Mouse (Mus musculus) liver, embryonic 12.5 days (tissue): ENCODE measurements around the gene Serinc3. TPM values are rescaled to one million over a fixed set of nuclear protein-coding genes. Genes with fewer than 3 reads are reported as not detected.

Source experiments
- ATAC-seq: fragments of 200-750 bp; cut with Nextera tagmentation; 2 replicates; pipeline ENCODE4 v1.8.0; 2017; ENCODE audit warnings: moderate number of reproducible peaks, mild to moderate bottlenecking, moderate library complexity
- H3K27ac ChIP-seq: fragments of 300-500 bp; sonication (generic); 2 replicates; pipeline ENCODE4 v1.5.1; 2016; ENCODE audit warnings: mild to moderate bottlenecking
- H3K27me3 ChIP-seq: fragments of 300-500 bp; sonication (generic); replicated peaks from 2 replicates; pipeline ENCODE4 v1.6.1; 2016; ENCODE audit warnings: mild to moderate bottlenecking, moderate library complexity
- H3K36me3 ChIP-seq: fragments of 300-500 bp; sonication (generic); 2 replicates; pipeline ENCODE4 v1.6.1; 2016; ENCODE audit warnings: mild to moderate bottlenecking, moderate library complexity
- H3K4me1 ChIP-seq: fragments of 300-500 bp; sonication (generic); 2 replicates; pipeline ENCODE4 v1.6.1; 2016
- H3K4me2 ChIP-seq: fragments of 300-500 bp; sonication (generic); 2 replicates; pipeline ENCODE4 v1.6.1; 2016; ENCODE audit warnings: mild to moderate bottlenecking, moderate library complexity
- H3K4me3 ChIP-seq: fragments of 300-500 bp; sonication (generic); 2 replicates; pipeline ENCODE4 v1.5.1; 2016; ENCODE audit warnings: mild to moderate bottlenecking, moderate library complexity
- H3K9ac ChIP-seq: fragments of 300-500 bp; sonication (generic); 2 replicates; pipeline ENCODE4 v1.6.1; 2016; ENCODE audit warnings: mild to moderate bottlenecking, moderate library complexity
- H3K9me3 ChIP-seq: fragments of 300-500 bp; sonication (generic); replicated peaks from 2 replicates; pipeline ENCODE4 v1.6.1; 2016; ENCODE audit warnings: mild to moderate bottlenecking, moderate library complexity
- WGBS: fragments of 180-500 bp; shearing (Covaris S2); methylation state at CpG from one replicate; pipeline ENCODE4 v1.1.7; 2016; ENCODE audit not compliant: insufficient replicate concordance; 5-methylcytosine and 5-hydroxymethylcytosine counted together
- polyA plus RNA-seq: library from polyadenylated mRNA; unstranded; fragments of >200 nt; fragmentation: Nextera tagmentation; extraction: Ambion mirVana; gene quantifications from 2 replicates; pipeline ENCODE4 v1.2.1, GENCODE M21; 2016

Gene Serinc3
- polyA plus RNA-seq, 1 experiment from 2014 or later = 127 TPM

- WGBS = 83% methylated on average over 7 of the region's 7 CpGs
Measured at GRCm38 (mm10) chr2:163601066-163601465, 43.9 kb downstream of the Serinc3 start.

GRCm38 (mm10) chr2:163599226-163599625 is 45.7 kb downstream of the Serinc3 start:
- no peak overlapping the region for H3K9ac ChIP-seq
- no peaks in the 10 kb centered on the region for H3K36me3 ChIP-seq
- H3K9me3 ChIP-seq = no peaks in the 10 kb centered on the region
- 0% methylated on average over 1 of the region's 1 CpGs for WGBS
- H3K4me1 ChIP-seq = peaks cover 57% of the 10 kb centered on the region
- H3K4me2 ChIP-seq = no peak overlapping the region
- H3K27ac ChIP-seq = no peak overlapping the region
- ATAC-seq = no peak
- H3K4me3 ChIP-seq = no peak overlapping the region
- no peaks in the 10 kb centered on the region for H3K27me3 ChIP-seq

More at GRCm38 (mm10) chr2:163601066-163601465, 43.9 kb downstream of the Serinc3 start:
- Histone ChIP-seq H3K27me3 (no peaks in the 10 kb centered on the region), H3K9me3 (no peaks in the 10 kb centered on the region), H3K4me1 (peaks cover 57% of the 10 kb centered on the region), H3K4me3 (no peak overlapping the region), H3K4me2 (0 out of 2 replicates have a peak overlapping the region, but pooled peaks have one; percentile 99), H3K9ac (no peak overlapping the region), H3K36me3 (no peaks in the 10 kb centered on the region), H3K27ac (no peak overlapping the region)
- no peak for ATAC-seq

- Histone ChIP-seq H3K4me2 (no peak overlapping the region), H3K9ac (no peak overlapping the region), H3K36me3 (no peaks in the 10 kb centered on the region), H3K27me3 (no peaks in the 10 kb centered on the region), H3K9me3 (no peaks in the 10 kb centered on the region), H3K27ac (no peak overlapping the region), H3K4me3 (no peak overlapping the region), H3K4me1 (peaks cover 49% of the 10 kb centered on the region)
- 47% methylated on average over 4 of the region's 4 CpGs for WGBS
- ATAC-seq = no peak
Measured at GRCm38 (mm10) chr2:163597661-163598060, 47.3 kb downstream of the Serinc3 start.

GRCm38 (mm10) chr2:163596873-163597155 is 48.1 kb downstream of the Serinc3 start:
- Histone ChIP-seq H3K9ac (no peak overlapping the region), H3K36me3 (no peaks in the 10 kb centered on the region), H3K4me2 (no peak overlapping the region), H3K4me3 (no peak overlapping the region), H3K4me1 (peaks cover 43% of the 10 kb centered on the region), H3K27me3 (no peaks in the 10 kb centered on the region), H3K9me3 (no peaks in the 10 kb centered on the region), H3K27ac (peak overlapping the region; percentile 15; the same call in 1 of the 2 replicates)
- ATAC-seq = no peak
- WGBS = 47% methylated on average over 3 of the region's 3 CpGs

- no peak overlapping the region for H3K9ac ChIP-seq
- WGBS = 54% methylated on average over 13 of the region's 13 CpGs
- H3K27me3 ChIP-seq = no peaks in the 10 kb centered on the region
- H3K36me3 ChIP-seq = no peaks in the 10 kb centered on the region
- no peak overlapping the region for H3K4me2 ChIP-seq
- no peak overlapping the region for H3K4me3 ChIP-seq
- peaks cover 38% of the 10 kb centered on the region for H3K4me1 ChIP-seq
- H3K9me3 ChIP-seq = no peaks in the 10 kb centered on the region
- no peak for ATAC-seq
- peak overlapping the region; percentile 15; the same call in 1 of the 2 replicates for H3K27ac ChIP-seq
Measured at GRCm38 (mm10) chr2:163596057-163596872, 48.7 kb downstream of the Serinc3 start.

- H3K27me3 ChIP-seq = no peaks in the 10 kb centered on the region
- H3K36me3 ChIP-seq = no peaks in the 10 kb centered on the region
- no peak overlapping the region for H3K27ac ChIP-seq
- 21% methylated on average over 2 of the region's 2 CpGs for WGBS
- H3K4me2 ChIP-seq = no peak overlapping the region
- H3K4me3 ChIP-seq = no peak overlapping the region
- no peak for ATAC-seq
- H3K4me1 ChIP-seq = peaks cover 44% of the 10 kb centered on the region
- H3K9me3 ChIP-seq = no peaks in the 10 kb centered on the region
- H3K9ac ChIP-seq = no peak overlapping the region
Measured at GRCm38 (mm10) chr2:163595119-163595518, 49.8 kb downstream of the Serinc3 start.

GRCm38 (mm10) chr2:163593636-163594282 is 51.2 kb downstream of the Serinc3 start:
- no peaks in the 10 kb centered on the region for H3K9me3 ChIP-seq
- H3K36me3 ChIP-seq = no peaks in the 10 kb centered on the region
- H3K4me3 ChIP-seq = no peak overlapping the region
- WGBS = 70% methylated on average over 10 of the region's 10 CpGs
- H3K27ac ChIP-seq = no peak overlapping the region
- no peak for ATAC-seq
- no peaks in the 10 kb centered on the region for H3K27me3 ChIP-seq
- no peak overlapping the region for H3K9ac ChIP-seq
- no peak overlapping the region for H3K4me2 ChIP-seq
- peaks cover 48% of the 10 kb centered on the region for H3K4me1 ChIP-seq

GRCm38 (mm10) chr2:163592084-163592483 is 52.8 kb downstream of the Serinc3 start:
- 53% methylated on average over 1 of the region's 1 CpGs for WGBS
- Histone ChIP-seq H3K36me3 (no peaks in the 10 kb centered on the region), H3K9ac (no peak overlapping the region), H3K27ac (no peak overlapping the region), H3K27me3 (no peaks in the 10 kb centered on the region), H3K4me1 (peaks cover 46% of the 10 kb centered on the region), H3K9me3 (no peaks in the 10 kb centered on the region), H3K4me2 (no peak overlapping the region), H3K4me3 (no peak overlapping the region)
- no peak for ATAC-seq

GRCm38 (mm10) chr2:163590996-163591395 is 53.9 kb downstream of the Serinc3 start:
- no peak overlapping the region for H3K27ac ChIP-seq
- ATAC-seq = no peak
- no peak overlapping the region for H3K4me2 ChIP-seq
- H3K9ac ChIP-seq = no peak overlapping the region
- WGBS = 73% methylated on average over 5 of the region's 5 CpGs
- H3K9me3 ChIP-seq = no peaks in the 10 kb centered on the region
- no peaks in the 10 kb centered on the region for H3K36me3 ChIP-seq
- no peak overlapping the region for H3K4me3 ChIP-seq
- H3K27me3 ChIP-seq = no peaks in the 10 kb centered on the region
- H3K4me1 ChIP-seq = peaks cover 36% of the 10 kb centered on the region

GRCm38 (mm10) chr2:163590211-163590610 is 54.7 kb downstream of the Serinc3 start:
- no peak overlapping the region; the same call in 1 of the 2 replicates for H3K4me2 ChIP-seq

GRCm38 (mm10) chr2:163587506-163587905 is 57.4 kb downstream of the Serinc3 start:
- no peak for ATAC-seq
- Histone ChIP-seq H3K4me3 (no peak overlapping the region), H3K4me2 (no peak overlapping the region), H3K27me3 (no peaks in the 10 kb centered on the region), H3K36me3 (no peaks in the 10 kb centered on the region), H3K9ac (no peak overlapping the region), H3K9me3 (no peaks in the 10 kb centered on the region), H3K27ac (no peak overlapping the region), H3K4me1 (peaks cover 17% of the 10 kb centered on the region)
- 41% methylated on average over 5 of the region's 5 CpGs for WGBS

More at GRCm38 (mm10) chr2:163590211-163590610, 54.7 kb downstream of the Serinc3 start:
- Histone ChIP-seq H3K36me3 (no peaks in the 10 kb centered on the region), H3K9me3 (no peaks in the 10 kb centered on the region), H3K9ac (no peak overlapping the region), H3K4me3 (no peak overlapping the region), H3K27ac (no peak overlapping the region), H3K27me3 (no peaks in the 10 kb centered on the region), H3K4me1 (peaks cover 28% of the 10 kb centered on the region)
- WGBS = 27% methylated on average over 12 of the region's 12 CpGs
- no peak for ATAC-seq
